Mouse (Mus musculus): ENCODE measurements around the gene Xpo6. TPM values are rescaled to one million over a fixed set of nuclear protein-coding genes. Genes with fewer than 3 reads are reported as not detected.

The Xpo6 gene
- total RNA-seq (2021): 10 to 100 TPM; 20.9 to 23.6 TPM

DNA sequence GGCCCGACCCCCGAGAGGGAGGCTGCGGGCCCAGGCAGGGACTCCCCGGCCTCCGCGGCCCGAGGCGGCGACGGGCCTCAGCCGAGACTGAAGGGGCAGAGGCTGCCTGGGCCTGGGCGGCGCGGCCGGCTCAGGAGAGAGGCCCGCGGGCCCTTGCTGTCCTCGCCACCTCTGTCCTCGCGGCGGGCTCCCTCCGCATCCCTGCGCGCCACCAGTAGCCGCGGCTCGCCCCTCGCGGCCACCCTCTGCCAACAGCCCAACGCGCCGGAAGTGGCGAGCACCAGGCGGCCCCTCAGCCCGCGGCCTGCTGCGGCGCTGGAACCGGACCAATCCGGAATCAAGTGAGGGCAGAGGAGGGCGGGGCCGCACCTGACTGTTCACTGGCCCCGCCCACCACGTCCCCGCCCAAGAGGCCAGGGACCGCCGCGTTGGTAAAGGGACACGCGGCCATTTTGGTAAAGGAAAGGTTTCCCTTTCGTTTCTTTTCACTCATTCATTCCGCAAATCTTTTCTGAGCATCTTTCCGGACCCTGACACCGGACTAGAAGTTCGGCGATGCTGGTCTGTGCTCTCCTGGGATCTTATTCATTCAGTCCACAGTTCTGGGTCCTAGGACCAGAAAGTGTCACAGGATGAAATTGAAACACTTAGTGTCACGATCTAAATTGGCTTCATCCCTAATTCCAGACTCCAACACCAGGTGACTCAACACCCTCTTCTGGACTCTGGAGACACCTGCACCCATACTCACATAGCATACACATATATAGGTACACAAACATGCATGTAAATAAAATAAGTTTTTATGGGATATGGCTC, at the start of gene Xpo6:
TSS of gene Xpo6 (minus strand) at position 324 of the 819 bp plus-strand sequence.
- peak; percentile 91 to 93 for DNase-seq
- intact Hi-C loops (cut with DNase I): no loop called here

DNA sequence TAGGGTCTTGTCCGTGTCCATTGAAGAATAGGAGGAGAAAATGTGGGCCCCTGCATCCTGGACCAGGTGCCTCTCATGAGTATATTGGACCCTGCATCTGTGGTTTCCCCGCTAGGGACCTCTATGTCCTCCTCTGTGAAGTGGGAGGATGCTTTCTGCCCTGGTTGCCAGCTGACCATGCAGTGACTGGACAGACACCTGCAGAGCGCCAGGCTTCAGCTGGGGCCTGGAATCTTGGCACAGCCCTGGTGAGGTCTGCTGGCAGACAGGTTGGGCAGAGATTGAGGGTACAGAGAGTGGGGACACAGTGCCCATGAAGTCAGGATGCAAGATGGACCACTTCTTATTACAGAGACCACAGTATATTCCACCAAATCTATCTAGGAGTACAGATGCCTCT, 49.7 kb upstream of the Xpo6 start:
- DNase-seq: no peak

DNA sequence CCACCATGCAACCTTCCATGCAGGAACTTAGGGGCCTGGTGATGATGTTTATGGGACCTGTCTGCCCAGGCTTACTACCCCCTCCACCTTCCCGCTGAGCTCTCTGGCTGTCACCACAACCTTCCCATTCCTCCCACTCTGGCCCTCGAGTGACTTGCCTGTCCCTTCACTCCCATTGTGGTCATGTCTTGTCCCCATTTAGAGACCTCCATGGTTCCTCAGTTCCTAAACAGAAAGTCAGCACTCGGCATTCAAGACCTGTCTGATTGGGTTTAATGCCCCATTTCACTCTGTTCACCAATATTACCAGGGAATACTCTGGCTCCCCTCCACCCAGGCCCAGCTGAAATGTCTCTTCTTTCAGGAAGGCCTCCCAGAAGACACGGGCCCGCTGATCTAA, 48.8 kb upstream of the Xpo6 start:
- intact Hi-C loops (cut with DNase I): no loop called here
- DNase-seq: no peak

More for the DNA sequence above, 49.7 kb upstream of the Xpo6 start:
- intact Hi-C loops (cut with DNase I): loop anchor here (2.0 kb wide), 1 partner anchor 33 kb away; no protein-coding TSS in a partner anchor

- intact Hi-C loops (cut with DNase I): no loop called here
- DNase-seq: no peak
Measured at GRCm38 (mm10) chr7:126248641-126249141, 48.4 kb upstream of the Xpo6 start.

GRCm38 (mm10) chr7:126248088-126248487, 47.8 kb upstream of the Xpo6 start:
- intact Hi-C loops (cut with DNase I): no loop called here
- DNase-seq: peak; percentile 47 to 53

- no peak for DNase-seq
- intact Hi-C loops (cut with DNase I): no loop called here
Measured at GRCm38 (mm10) chr7:126244168-126244750, 44.0 kb upstream of the Xpo6 start.

- intact Hi-C loops (cut with DNase I): no loop called here
- no peak for DNase-seq
Measured at GRCm38 (mm10) chr7:126240814-126241360, 40.6 kb upstream of the Xpo6 start.

GRCm38 (mm10) chr7:126236794-126237192, 36.5 kb upstream of the Xpo6 start:
- intact Hi-C loops (cut with DNase I): no loop called here
- DNase-seq: no peak

DNA sequence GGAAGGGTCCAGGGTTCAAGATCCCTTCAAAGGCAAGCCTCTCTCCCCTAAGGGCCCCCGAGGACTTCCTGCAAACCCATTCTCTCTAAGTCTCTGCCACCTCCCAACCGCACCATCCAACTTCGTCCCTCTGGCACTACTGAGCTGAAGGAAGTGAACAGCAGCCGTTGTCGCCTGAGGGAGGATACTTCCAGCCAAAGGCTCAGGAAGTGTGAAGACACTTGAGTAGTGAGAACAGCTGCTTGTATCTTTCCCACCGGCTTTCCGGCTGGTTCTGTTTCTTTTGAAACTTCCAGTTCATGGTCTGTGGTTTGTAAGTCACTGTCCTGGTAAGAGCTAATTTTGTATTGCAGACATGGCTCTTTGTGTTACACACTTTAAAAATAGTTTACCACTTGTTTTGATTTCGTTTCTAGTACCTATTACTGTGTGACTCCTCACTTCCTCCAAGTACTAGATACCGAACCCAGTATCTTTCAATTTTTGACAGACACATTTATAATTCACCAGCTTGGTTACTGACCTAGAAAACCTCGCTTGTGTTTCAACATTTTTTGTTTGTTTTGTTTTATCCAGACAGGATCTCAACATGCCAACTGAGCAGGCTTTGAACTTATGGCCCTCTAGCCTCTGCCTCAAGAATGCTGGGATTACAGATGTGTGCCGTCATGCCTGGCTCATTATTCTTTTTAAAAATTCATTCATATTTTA, 35.9 kb upstream of the Xpo6 start:
- DNase-seq: no peak

GRCm38 (mm10) chr7:126234611-126235010, 34.3 kb upstream of the Xpo6 start:
- intact Hi-C loops (cut with DNase I): no loop called here
- no peak for DNase-seq

More for the DNA sequence above, 35.9 kb upstream of the Xpo6 start:
- intact Hi-C loops (cut with DNase I): no loop called here

DNA sequence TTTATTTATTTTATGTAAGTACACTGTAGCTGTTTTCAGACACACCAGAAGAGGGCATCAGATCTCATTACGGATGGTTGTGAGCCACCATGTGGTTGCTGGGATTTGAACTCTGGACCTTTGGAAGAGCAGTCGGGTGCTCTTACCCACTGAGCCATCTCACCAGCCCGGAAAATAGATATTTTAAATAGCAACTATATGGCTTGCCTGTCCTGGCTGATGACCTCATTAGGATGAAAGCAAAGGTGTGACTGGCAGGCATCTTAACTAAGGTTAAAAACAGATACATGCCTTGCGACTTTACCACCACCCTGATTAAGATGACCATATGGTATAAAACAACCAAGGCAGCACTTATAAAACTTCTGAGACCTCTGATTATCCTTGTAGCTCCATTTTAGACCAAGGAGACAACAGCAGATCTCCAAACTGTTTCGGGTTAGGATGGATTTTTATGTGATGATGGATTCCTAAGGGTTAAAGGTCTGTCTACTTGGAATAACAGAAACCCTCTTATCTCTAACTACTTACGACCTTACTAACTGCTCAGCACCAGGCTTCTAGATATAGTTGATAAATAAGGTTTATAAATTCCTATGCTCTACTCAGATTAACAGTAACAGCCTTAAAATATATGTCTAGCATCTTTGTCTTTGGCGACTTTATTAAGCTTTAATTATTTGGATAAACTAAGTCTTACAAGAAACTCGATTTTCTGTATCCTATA, 32.2 kb upstream of the Xpo6 start:
- intact Hi-C loops (cut with DNase I): no loop called here
- no peak for DNase-seq

DNA sequence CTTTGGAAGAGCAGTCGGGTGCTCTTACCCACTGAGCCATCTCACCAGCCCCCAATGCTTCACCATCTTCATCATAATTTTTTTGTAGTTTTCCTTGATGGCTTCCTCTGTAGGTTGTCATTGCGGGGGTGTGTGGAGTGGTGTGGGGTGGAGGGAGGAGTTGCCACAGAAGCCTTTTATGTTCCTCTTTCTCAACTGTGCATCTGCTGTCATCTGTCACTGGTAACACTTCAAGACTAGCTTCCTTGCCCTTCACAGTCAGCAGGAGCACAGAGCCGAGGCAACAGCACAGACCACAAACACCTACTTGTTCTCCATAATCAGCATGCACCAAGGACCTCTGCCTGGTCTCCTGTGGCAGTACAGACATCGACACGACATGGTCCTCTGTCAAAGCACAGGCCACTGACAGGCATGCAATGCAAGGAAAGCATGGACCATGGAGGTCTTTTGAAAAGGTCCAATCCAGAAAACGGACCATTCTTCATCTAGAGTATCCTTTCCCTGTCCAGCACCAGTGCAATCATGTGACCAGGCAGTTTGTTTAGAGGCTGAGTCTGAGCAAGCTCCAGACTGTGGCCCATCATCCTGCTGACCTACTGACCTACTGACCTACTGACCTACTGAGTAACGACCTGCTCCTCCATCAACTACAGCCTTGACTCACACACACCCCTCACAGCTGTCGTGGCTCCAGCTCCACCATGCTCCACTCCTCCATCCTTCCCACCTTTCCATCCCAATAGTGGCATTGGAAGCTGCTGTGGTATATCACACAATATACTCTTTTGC, 30.3 kb upstream of the Xpo6 start:
- no peak for DNase-seq
- intact Hi-C loops (cut with DNase I): no loop called here

DNA sequence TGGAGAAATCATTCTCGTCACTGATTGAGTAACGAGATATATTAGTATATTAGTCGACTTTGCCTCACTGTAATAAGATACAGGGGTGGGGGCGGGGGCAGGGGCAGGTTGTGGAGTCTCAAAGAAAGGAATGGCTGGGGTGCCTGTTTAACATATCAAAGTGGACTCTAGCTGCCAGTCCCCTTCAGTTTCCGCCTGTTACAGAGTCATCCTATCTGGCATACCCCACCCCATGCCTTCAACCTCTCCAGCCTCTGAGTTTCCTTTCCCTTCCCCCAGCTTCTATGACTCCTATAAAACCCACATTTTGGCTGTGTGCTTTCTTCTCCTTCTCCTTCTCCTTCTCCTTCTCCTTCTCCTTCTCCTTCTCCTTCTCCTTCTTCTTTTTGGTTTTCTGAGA, 25.8 kb upstream of the Xpo6 start:
- intact Hi-C loops (cut with DNase I): no loop called here
- no peak for DNase-seq

DNA sequence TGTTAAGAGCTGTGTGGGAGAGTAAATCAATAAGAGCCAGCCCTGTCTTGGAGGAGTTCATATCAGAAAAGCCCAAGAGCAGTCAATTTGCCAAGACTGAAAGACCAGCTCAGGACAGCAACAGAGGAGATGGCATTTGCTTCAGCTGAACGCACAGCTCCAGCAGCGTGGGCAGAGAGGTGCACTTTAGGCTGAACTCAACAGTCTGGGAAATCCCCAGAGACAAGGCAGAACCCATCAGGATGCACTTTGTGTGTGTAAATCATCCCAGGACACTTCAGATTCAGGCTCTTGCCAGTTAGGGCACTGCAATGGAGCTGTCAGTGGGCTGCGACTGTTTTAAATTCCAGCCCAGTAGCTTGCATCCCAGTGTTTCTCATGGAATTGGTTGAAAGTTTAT, 22.5 kb upstream of the Xpo6 start:
- intact Hi-C loops (cut with DNase I): no loop called here
- no peak for DNase-seq

- no peak for DNase-seq
- intact Hi-C loops (cut with DNase I): no loop called here
Measured at GRCm38 (mm10) chr7:126220611-126221010, 20.3 kb upstream of the Xpo6 start.

DNA sequence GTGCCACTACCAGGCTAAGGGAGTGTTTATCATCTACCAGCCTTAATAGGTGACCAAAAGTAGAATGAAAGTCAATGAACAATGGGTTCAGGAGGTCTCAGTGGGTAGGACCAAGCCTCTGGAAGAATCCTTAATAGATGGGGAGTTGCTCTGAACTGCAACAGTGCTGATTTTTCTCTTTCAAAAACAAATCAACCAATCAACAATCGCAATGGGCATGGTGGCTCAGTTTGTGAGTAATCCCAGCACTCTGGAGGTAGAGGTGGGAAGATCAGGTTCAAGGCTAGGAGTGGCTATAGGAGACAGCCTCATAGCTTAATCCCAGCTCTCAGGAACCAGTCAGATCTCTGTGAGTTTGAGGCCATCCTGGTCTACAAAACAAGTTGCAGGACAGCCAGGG, 18.0 kb upstream of the Xpo6 start:
- DNase-seq: no peak
- intact Hi-C loops (cut with DNase I): no loop called here

DNA sequence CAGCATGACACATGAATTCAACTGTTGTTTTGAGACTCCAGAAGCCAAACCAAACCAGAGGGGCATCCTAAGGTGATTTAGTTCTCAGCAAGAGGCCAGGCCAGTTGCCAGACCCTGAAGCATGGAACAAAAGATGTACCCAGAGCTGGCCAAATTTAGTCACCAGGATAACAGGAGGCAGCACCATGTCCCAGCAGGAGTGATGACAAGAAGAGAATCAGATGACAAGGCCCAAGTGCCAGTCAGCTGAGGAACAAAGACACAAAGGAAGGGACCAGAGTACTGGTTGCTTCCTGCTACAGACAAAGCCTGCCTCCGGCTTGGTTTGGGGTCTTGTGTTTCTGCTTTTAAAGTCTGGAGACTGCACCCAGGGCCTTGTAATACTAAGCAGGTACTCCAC, 16.6 kb upstream of the Xpo6 start:
- DNase-seq: peak; percentile 48 to 61
- intact Hi-C loops (cut with DNase I): loop anchor here (2.0 kb wide), 1 partner anchor 34 kb away; no protein-coding TSS in a partner anchor

DNA sequence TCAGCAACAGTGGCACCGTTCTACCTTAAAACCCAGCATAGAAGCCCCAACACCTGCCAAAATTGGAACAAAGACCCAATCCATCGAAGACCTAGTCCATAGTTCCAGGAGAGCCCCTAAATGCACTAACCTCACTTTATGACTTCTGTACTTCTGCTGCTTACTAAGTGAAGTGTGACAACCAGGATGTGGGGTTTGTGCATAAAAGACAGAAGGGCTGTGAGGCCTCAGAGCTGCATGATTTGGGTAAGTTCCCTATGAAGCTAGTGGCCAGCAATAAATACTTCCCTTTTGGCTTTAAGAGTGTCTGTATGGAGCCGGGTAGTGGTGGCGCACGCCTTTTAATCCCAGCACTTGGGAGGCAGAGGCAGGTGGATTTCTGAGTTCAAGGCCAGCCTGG, 10.6 kb upstream of the Xpo6 start:
- intact Hi-C loops (cut with DNase I): no loop called here
- no peak for DNase-seq

DNA sequence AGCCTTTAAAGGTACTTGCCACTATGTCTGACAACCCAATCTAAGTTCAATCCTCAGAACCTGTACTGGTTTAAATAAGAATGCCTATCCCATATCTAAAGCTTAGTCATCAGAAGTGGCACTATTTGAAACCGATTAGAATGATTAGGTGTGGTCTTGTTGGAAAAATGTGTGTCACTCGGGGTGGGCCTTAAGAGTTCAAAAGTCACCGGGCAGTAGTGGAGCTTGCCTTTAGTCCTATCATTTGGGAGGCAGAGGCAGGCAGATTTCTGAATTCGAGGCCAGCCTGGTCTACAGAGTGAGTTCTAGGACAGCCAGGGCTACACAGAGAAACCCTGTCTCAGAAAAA, 670 bp upstream of the Xpo6 start:
- intact Hi-C loops (cut with DNase I): no loop called here
- DNase-seq: no peak

- DNase-seq: no peak
- intact Hi-C loops (cut with DNase I): no loop called here
Measured at GRCm38 (mm10) chr7:126199691-126200102, 604 bp downstream of the Xpo6 start.
